Mouse (Mus musculus) lung, adult 2 months (tissue): ENCODE results near the gene Hs1bp3.

ENCODE experiments used
- CTCF ChIP-seq: fragments of 200-500 bp; IDR thresholded peaks from 2 replicates; pipeline ENCODE4 v1.5.1; 2011; ENCODE audit warnings: mild to moderate bottlenecking, low read length, control low read depth; ENCODE audit not compliant: insufficient read depth
- POLR2A ChIP-seq: fragments of 200-500 bp; IDR thresholded peaks from 2 replicates; pipeline ENCODE4 v1.6.1; 2011; ENCODE audit warnings: low read depth, mild to moderate bottlenecking, control low read depth, low read length, borderline replicate concordance; ENCODE audit errors: extremely low read depth

DNA sequence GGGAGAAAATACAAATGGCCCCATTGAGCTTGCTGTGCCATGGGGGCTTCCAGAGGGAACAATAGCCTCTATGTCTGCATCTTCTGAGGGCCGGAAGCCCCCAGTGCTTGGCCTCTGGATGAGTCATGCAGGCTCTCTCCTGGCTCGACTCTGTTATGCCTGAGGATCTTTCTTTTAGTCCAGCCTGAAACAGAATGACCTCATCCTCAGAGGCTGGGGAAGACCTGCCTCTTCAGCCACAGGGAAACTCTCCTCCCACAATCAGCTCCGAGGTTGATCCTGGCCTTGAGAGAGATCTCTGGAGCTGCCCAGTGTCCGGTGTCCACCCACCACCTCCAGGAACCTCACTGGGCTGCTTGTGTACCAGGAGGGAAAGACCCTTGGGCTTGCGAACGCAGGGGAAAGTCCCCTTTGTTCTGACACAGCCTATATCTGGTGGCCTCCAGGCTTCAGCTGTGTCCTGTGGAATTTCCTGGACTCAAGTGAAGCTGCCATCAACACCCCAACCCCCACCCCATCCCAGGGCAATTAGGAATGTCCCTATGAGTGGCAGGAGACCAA, 73.3 kb downstream of the Hs1bp3 start:
- TF ChIP-seq CTCF (no peak), POLR2A (no peak)
